Mouse (Mus musculus) cerebellum, postnatal 14 days (tissue): Measurements from ENCODE around the gene Acot4.
"Not testable (repeated sequence)": the region's sequence is repeated elsewhere in the genome, so short reads cannot be mapped to it uniquely, and the experiment has no call there.

Experiments used
- DNase-seq, 2 experiments: peaks; one replicate each; pipeline ENCODE4 v3.0.0; 2021; ENCODE audit warnings: mixed read lengths in 2 of 2

Acot4 gene

GRCm38 (mm10) chr12:84084581-84084980 is 46.4 kb downstream of the Acot4 start:
- DNase-seq, result no peak

GRCm38 (mm10) chr12:84094666-84095065 is 56.5 kb downstream of the Acot4 start:
- DNase-seq, result not testable (repeated sequence)
